In the genomic region with DNA sequence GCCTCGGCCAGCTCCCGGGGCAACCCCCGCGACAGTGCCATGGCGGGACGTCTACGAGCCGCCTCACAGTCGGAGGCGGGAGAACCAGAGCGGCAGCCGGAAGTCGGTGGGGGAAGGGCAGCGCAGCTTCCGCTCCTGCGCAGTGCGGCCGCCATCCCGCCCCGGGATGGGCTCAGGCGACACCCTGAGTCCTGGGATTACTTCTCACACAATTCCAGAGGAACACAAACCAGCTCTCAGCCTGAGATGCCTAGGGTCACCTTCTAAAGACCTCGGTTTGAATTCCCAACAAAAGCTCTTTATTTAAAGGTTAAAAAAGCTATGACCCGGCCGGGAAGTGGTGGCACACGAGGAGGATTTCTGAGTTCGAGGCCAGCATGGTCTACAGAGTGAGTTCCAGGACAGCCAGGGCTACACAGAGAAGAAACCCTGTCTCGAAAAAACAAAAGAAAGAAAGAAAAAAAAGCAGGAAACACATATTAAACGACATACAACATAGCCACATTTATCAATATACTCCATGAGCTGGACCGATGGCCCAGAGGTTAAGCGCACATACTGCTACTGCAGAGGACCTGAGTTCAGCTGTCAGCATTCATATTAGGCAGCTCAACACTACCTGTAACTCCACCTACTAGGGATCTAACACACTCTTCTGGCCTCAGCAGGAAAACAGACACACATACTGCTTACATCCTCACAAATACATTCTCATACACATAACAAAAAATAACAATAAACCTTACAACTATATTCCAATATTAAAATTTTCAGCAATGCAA, we compare ENCODE assay signal across 8 mouse cellular contexts. TPM values are rescaled to one million over a fixed set of nuclear protein-coding genes. Genes with fewer than 3 reads are reported as not detected.
A peak's percentile ranks its signal among the peaks of the same experiment; 100 is the strongest.
DNase-seq lines count a peak whose midpoint lies in the region; ATAC-seq and TF ChIP-seq lines count a peak whose summit lies in the region.

No protein-coding gene starts in this region.

- H3K4me2 ChIP-seq in heart, embryonic 13.5 days: peak overlapping the region; percentile 79
- peak overlapping the region; percentile 76 for H3K4me2 ChIP-seq in liver, embryonic 12.5 days
- peak overlapping the region; percentile 69 for H3K4me2 ChIP-seq in stomach, embryonic 15.5 days

- H3K4me1 ChIP-seq in erythroblast, embryonic 14.5 days (ENCODE audit: control insufficient read depth): peaks cover 25% of the 10 kb centered on the region
- peaks cover 12% of the 10 kb centered on the region for H3K4me1 ChIP-seq in heart, embryonic 13.5 days
- H3K4me1 ChIP-seq in liver, embryonic 12.5 days: peaks cover 25% of the 10 kb centered on the region
- peaks cover 9% of the 10 kb centered on the region for H3K4me1 ChIP-seq in stomach, embryonic 15.5 days

- 10% methylated on average over 30 of the region's 30 CpGs for WGBS in heart, embryonic 13.5 days
- 10% methylated on average over 30 of the region's 30 CpGs for WGBS in liver, embryonic 12.5 days (ENCODE audit: insufficient replicate concordance)
- 9% methylated on average over 30 of the region's 30 CpGs for WGBS in stomach, embryonic 15.5 days

- H3K36me3 ChIP-seq in C2C12 (ENCODE audit: control insufficient read depth, insufficient read depth): peaks cover 17% of the 10 kb centered on the region
- peaks cover 28% of the 10 kb centered on the region for H3K36me3 ChIP-seq in erythroblast, embryonic 14.5 days (ENCODE audit: control insufficient read depth)
- H3K36me3 ChIP-seq in heart, embryonic 13.5 days: peaks cover 25% of the 10 kb centered on the region
- peaks cover 26% of the 10 kb centered on the region for H3K36me3 ChIP-seq in liver, embryonic 12.5 days
- H3K36me3 ChIP-seq in stomach, embryonic 15.5 days: 0 out of 2 replicates have a peak, but pooled peaks cover 3% of the 10 kb centered on the region

- no peaks in the 10 kb centered on the region for H3K9me3 ChIP-seq in erythroblast, embryonic 14.5 days (ENCODE audit: control insufficient read depth, low read length)
- H3K9me3 ChIP-seq in heart, embryonic 13.5 days: no peaks in the 10 kb centered on the region
- no peaks in the 10 kb centered on the region for H3K9me3 ChIP-seq in liver, embryonic 12.5 days (replicated peaks)
- no peaks in the 10 kb centered on the region for H3K9me3 ChIP-seq in stomach, embryonic 15.5 days

- TF ChIP-seq POLR2A in brain, embryonic 14.5 days (IDR thresholded peaks at IDR 0.05; ENCODE audit: borderline replicate concordance, extremely low read depth, insufficient read depth, insufficient read length, poor library complexity, severe bottlenecking): peak; percentile 93

- DNase-seq in brain, embryonic 14.5 days (ENCODE audit: low read depth): peak; percentile 94
- peak; percentile 96 for DNase-seq in kidney, postnatal 10 days
- DNase-seq in natural killer cell, adult 2 months (ENCODE audit: low spot score in 2 of 2): peak; percentile 81 to 86

- H3K79me3 ChIP-seq in C2C12 (ENCODE audit: low read depth): peaks cover 38% of the 10 kb centered on the region

- H3K79me2 ChIP-seq in C2C12 (ENCODE audit: control insufficient read depth, insufficient read depth): peaks cover 45% of the 10 kb centered on the region

- H3K9ac ChIP-seq in heart, embryonic 13.5 days: peak overlapping the region; percentile 97
- peak overlapping the region; percentile 98 for H3K9ac ChIP-seq in liver, embryonic 12.5 days
- peak overlapping the region; percentile 98 for H3K9ac ChIP-seq in stomach, embryonic 15.5 days

- H3ac ChIP-seq in C2C12 (ENCODE audit: control insufficient read depth, insufficient read length, low read depth): peak overlapping the region; percentile 86

- peak overlapping the region; percentile 93 for H3K27ac ChIP-seq in heart, embryonic 13.5 days (replicated peaks)
- peak overlapping the region; percentile 89 for H3K27ac ChIP-seq in liver, embryonic 12.5 days
- peak overlapping the region; percentile 91 for H3K27ac ChIP-seq in stomach, embryonic 15.5 days

- peak; percentile 90 for ATAC-seq in heart, embryonic 13.5 days (ENCODE audit: extremely low read depth, insufficient number of reproducible peaks, low FRiP score, low TSS enrichment)
- peak; percentile 92 for ATAC-seq in liver, embryonic 12.5 days
- ATAC-seq in stomach, embryonic 15.5 days (ENCODE audit: insufficient read depth, low FRiP score, low read depth): peak; percentile 96

- no peaks in the 10 kb centered on the region for H3K27me3 ChIP-seq in C2C12 (ENCODE audit: control insufficient read depth, insufficient read depth, insufficient read length)
- H3K27me3 ChIP-seq in erythroblast, embryonic 14.5 days (ENCODE audit: control insufficient read depth): no peaks in the 10 kb centered on the region; the same call in 1 of the 2 replicates
- no peaks in the 10 kb centered on the region for H3K27me3 ChIP-seq in heart, embryonic 13.5 days (replicated peaks)
- no peaks in the 10 kb centered on the region; the same call in 1 of the 2 replicates for H3K27me3 ChIP-seq in liver, embryonic 12.5 days (replicated peaks)
- H3K27me3 ChIP-seq in stomach, embryonic 15.5 days (replicated peaks): no peaks in the 10 kb centered on the region

- TF ChIP-seq CTCF in C2C12 (IDR thresholded peaks at IDR 0.05; ENCODE audit: control insufficient read depth, insufficient read depth, insufficient read length): no peak
- no peak for TF ChIP-seq CTCF in brain, embryonic 14.5 days (IDR thresholded peaks at IDR 0.05; ENCODE audit: borderline replicate concordance, extremely low read depth, insufficient read depth, insufficient read length)

- H3K4me3 ChIP-seq in C2C12 (ENCODE audit: insufficient read depth, poor library complexity, severe bottlenecking): peak overlapping the region; percentile 79
- H3K4me3 ChIP-seq in erythroblast, embryonic 14.5 days (replicated peaks): peak overlapping the region; percentile 99
- H3K4me3 ChIP-seq in heart, embryonic 13.5 days: peak overlapping the region; percentile 90
- peak overlapping the region; percentile 94 for H3K4me3 ChIP-seq in liver, embryonic 12.5 days
- H3K4me3 ChIP-seq in stomach, embryonic 15.5 days (replicated peaks): peak overlapping the region; percentile 94

TF ChIP-seq in C2C12, 6 proteins besides CTCF, POLR2A, EP300 and RAD21:
- TF ChIP-seq FOSL1 (IDR thresholded peaks at IDR 0.05; ENCODE audit: insufficient read depth, low read length, poor library complexity, severe bottlenecking) (no peak), MYOG (IDR thresholded peaks at IDR 0.05; ENCODE audit: control insufficient read depth, extremely low read depth, insufficient read length) (no peak), MAX (IDR thresholded peaks at IDR 0.05) (no peak), USF1 (IDR thresholded peaks at IDR 0.05; ENCODE audit: low read depth) (no peak), MYOD1 (IDR thresholded peaks at IDR 0.05; ENCODE audit: control insufficient read depth, insufficient read length, low read depth) (no peak), CEBPB (IDR thresholded peaks at IDR 0.05; ENCODE audit: low read depth) (no peak)

RNA-seq across cellular contexts. Expression of a gene that starts 0.7 kb away (rescaled TPM):
- 98.0 TPM for polyA plus RNA-seq in C2C12 (2012; fragmentation: generic; extraction: Trizol)
- 133 and 136 TPM in 2 replicates for polyA plus RNA-seq in brain, embryonic 14.5 days (2012; rRNA removed)
- polyA plus RNA-seq in erythroblast, embryonic 14.5 days (2012): 0.92 and 1.3 TPM in 2 replicates
- polyA plus RNA-seq in heart, embryonic 13.5 days (2015; fragmentation: Nextera tagmentation; extraction: Ambion mirVana): 111 and 114 TPM in 2 replicates
- 165 and 174 TPM in 2 replicates for polyA plus RNA-seq in liver, embryonic 12.5 days (2016; fragmentation: Nextera tagmentation; extraction: Ambion mirVana)
- polyA plus RNA-seq in stomach, embryonic 15.5 days (2015; fragmentation: Nextera tagmentation; extraction: Ambion mirVana): 175 and 181 TPM in 2 replicates

RNA-seq across cellular contexts. Expression of a gene that starts 27.8 kb away (rescaled TPM):
- polyA plus RNA-seq in C2C12 (2012; fragmentation: generic; extraction: Trizol): 41.7 TPM
- 48.7 and 66.3 TPM in 2 replicates for polyA plus RNA-seq in brain, embryonic 14.5 days (2012; rRNA removed)
- polyA plus RNA-seq in erythroblast, embryonic 14.5 days (2012): 0.42 and 0.52 TPM in 2 replicates
- 53.3 and 53.8 TPM in 2 replicates for polyA plus RNA-seq in heart, embryonic 13.5 days (2015; fragmentation: Nextera tagmentation; extraction: Ambion mirVana)
- 39.1 and 39.2 TPM in 2 replicates for polyA plus RNA-seq in liver, embryonic 12.5 days (2016; fragmentation: Nextera tagmentation; extraction: Ambion mirVana)
- 54.4 and 65.0 TPM in 2 replicates for polyA plus RNA-seq in stomach, embryonic 15.5 days (2015; fragmentation: Nextera tagmentation; extraction: Ambion mirVana)

RNA-seq across cellular contexts. Expression of a gene that starts 35.6 kb away (rescaled TPM):
- polyA plus RNA-seq in C2C12 (2012; fragmentation: generic; extraction: Trizol): 34.2 TPM
- 35.5 and 40.4 TPM in 2 replicates for polyA plus RNA-seq in brain, embryonic 14.5 days (2012; rRNA removed)
- 0.07 and 0.09 TPM in 2 replicates for polyA plus RNA-seq in erythroblast, embryonic 14.5 days (2012)
- polyA plus RNA-seq in heart, embryonic 13.5 days (2015; fragmentation: Nextera tagmentation; extraction: Ambion mirVana): 4.0 and 5.1 TPM in 2 replicates
- 1.5 TPM in 2 replicates for polyA plus RNA-seq in liver, embryonic 12.5 days (2016; fragmentation: Nextera tagmentation; extraction: Ambion mirVana)
- polyA plus RNA-seq in stomach, embryonic 15.5 days (2015; fragmentation: Nextera tagmentation; extraction: Ambion mirVana): 6.8 and 7.2 TPM in 2 replicates

Comparison
In these comparisons a context has a peak if more than half of its experiments do, and no peak if none do; other contexts are left out.
1. Peak in every context shown above with its lines: DNase-seq, ATAC-seq, H3K4me3 ChIP-seq and H3K27ac ChIP-seq.
2. RNA of a gene that starts 0.7 kb away (polyA plus RNA-seq): 175 to 181 TPM in stomach, embryonic 15.5 days, 165 to 174 TPM in liver, embryonic 12.5 days, 133 to 136 TPM in brain, embryonic 14.5 days, 111 to 114 TPM in heart, embryonic 13.5 days and 98.0 TPM in C2C12 (single experiment); 0.92 to 1.3 TPM in erythroblast, embryonic 14.5 days; every median in the first group is over 10 times any median in the second.
3. RNA of a gene that starts 27.8 kb away (polyA plus RNA-seq): 54.4 to 65.0 TPM in stomach, embryonic 15.5 days, 53.3 to 53.8 TPM in heart, embryonic 13.5 days, 48.7 to 66.3 TPM in brain, embryonic 14.5 days, 41.7 TPM in C2C12 (single experiment) and 39.1 to 39.2 TPM in liver, embryonic 12.5 days; 0.42 to 0.52 TPM in erythroblast, embryonic 14.5 days; every median in the first group is over 10 times any median in the second.